Mouse (Mus musculus) cerebellum, adult 2 months (tissue): ENCODE results near the gene Serpine2.

Source experiments
- CTCF ChIP-seq: fragments of 200-500 bp; IDR thresholded peaks from 2 replicates; pipeline ENCODE4 v1.5.1; 2011; ENCODE audit warnings: low read depth, mild to moderate bottlenecking, control low read depth, low read length, moderate library complexity, borderline replicate concordance; ENCODE audit not compliant: insufficient read depth
- POLR2A ChIP-seq: fragments of 200-500 bp; IDR thresholded peaks from 2 replicates; pipeline ENCODE4 v1.6.1; 2011; ENCODE audit warnings: low read length, control low read depth, borderline replicate concordance; ENCODE audit not compliant: insufficient read depth

GRCm38 (mm10) chr1:79778011-79778410, 83.0 kb downstream of the Serpine2 start:
- TF ChIP-seq CTCF (no peak), POLR2A (no peak)
